Mouse (Mus musculus) cortical plate, adult 2 months (tissue): ENCODE results near the gene Rmi1.

Experiments
- CTCF ChIP-seq: fragments of 200-500 bp; IDR thresholded peaks from 2 replicates; pipeline ENCODE4 v1.5.1; 2011; ENCODE audit warnings: mild to moderate bottlenecking, control low read depth, low read length; ENCODE audit not compliant: insufficient read depth; ENCODE audit errors: extremely low read depth
- POLR2A ChIP-seq: fragments of 200-500 bp; IDR thresholded peaks from 2 replicates; pipeline ENCODE4 v1.6.1; 2011; ENCODE audit warnings: mild to moderate bottlenecking, low read length, control low read depth; ENCODE audit not compliant: insufficient read depth; ENCODE audit errors: extremely low read depth

- peak; percentile 78 for TF ChIP-seq CTCF
- no peak for TF ChIP-seq POLR2A
These were observed 14.1 kb upstream of the Rmi1 start for GRCm38 (mm10) chr13:58387948-58388347.
